Mouse (Mus musculus) liver, postnatal 0 days (tissue): ENCODE measurements around the gene Cd5l. TPM values are rescaled to one million over a fixed set of nuclear protein-coding genes. Genes with fewer than 3 reads are reported as not detected.

Experiments used
- ATAC-seq: fragments of 200-750 bp; cut with Nextera tagmentation; 2 replicates; pipeline ENCODE4 v1.8.0; 2017; ENCODE audit warnings: mild to moderate bottlenecking, moderate library complexity
- DNase-seq: peaks from one replicate; pipeline ENCODE4 v3.0.0-alpha.2; 2016
- H3K27ac ChIP-seq: fragments of 300-500 bp; sonication (generic); 2 replicates; pipeline ENCODE4 v1.5.1; 2014; ENCODE audit warnings: antibody characterized with exemption, moderate library complexity, mild to moderate bottlenecking, low read depth
- H3K27me3 ChIP-seq: fragments of 300-500 bp; sonication (generic); 2 replicates; pipeline ENCODE4 v1.6.1; 2014; ENCODE audit warnings: low read length, control low read depth, mixed read lengths; ENCODE audit not compliant: insufficient read depth
- H3K36me3 ChIP-seq: fragments of 300-500 bp; sonication (generic); replicated peaks from 2 replicates; pipeline ENCODE4 v1.6.1; 2014; ENCODE audit warnings: mild to moderate bottlenecking, control low read depth, low read length, moderate library complexity, mixed read lengths; ENCODE audit not compliant: insufficient read depth
- H3K4me1 ChIP-seq: fragments of 300-500 bp; sonication (generic); 2 replicates; pipeline ENCODE4 v1.6.1; 2014; ENCODE audit warnings: antibody characterized with exemption, mild to moderate bottlenecking, control low read depth; ENCODE audit not compliant: insufficient read depth
- H3K4me2 ChIP-seq: fragments of 300-500 bp; sonication (generic); 2 replicates; pipeline ENCODE4 v1.6.1; 2014; ENCODE audit warnings: low read depth, mild to moderate bottlenecking, low read length, moderate library complexity, mixed read lengths
- H3K4me3 ChIP-seq: fragments of 300-500 bp; sonication (generic); 2 replicates; pipeline ENCODE4 v1.5.1; 2014; ENCODE audit warnings: low read depth, low read length
- H3K9ac ChIP-seq: fragments of 300-500 bp; sonication (generic); replicated peaks from 2 replicates; pipeline ENCODE4 v1.6.1; 2014; ENCODE audit warnings: mild to moderate bottlenecking, moderate library complexity
- H3K9me3 ChIP-seq: fragments of 300-500 bp; sonication (generic); 2 replicates; pipeline ENCODE4 v1.6.1; 2016; ENCODE audit warnings: mild to moderate bottlenecking, control low read depth, low read length, mixed read lengths
- CTCF ChIP-seq: sonication (generic); IDR thresholded peaks from 2 replicates; pipeline ENCODE4 v1.5.1; 2016; ENCODE audit warnings: antibody characterized with exemption, low read depth
- EP300 ChIP-seq: IDR thresholded peaks from 2 replicates; pipeline ENCODE4 v1.6.1; 2016; ENCODE audit warnings: antibody characterized with exemption, low read depth, mild to moderate bottlenecking
- WGBS: fragments of 180-500 bp; shearing (Covaris S2); extraction: QIAGEN DNeasy Blood & Tissue Kit; methylation state at CpG from one replicate; pipeline ENCODE4 v1.1.7; 2014; ENCODE audit not compliant: insufficient replicate concordance; 5-methylcytosine and 5-hydroxymethylcytosine counted together
- polyA plus RNA-seq: library from polyadenylated mRNA; unstranded; fragments of >200 nt; fragmentation: Nextera tagmentation; extraction: Ambion mirVana; gene quantifications from 2 replicates; pipeline ENCODE4 v1.2.1, GENCODE M21; 2015

Cd5l gene
- polyA plus RNA-seq, 1 experiment from 2014 or later: 70.9 TPM

- no peak for ATAC-seq
- 74% methylated on average over 6 of the region's 6 CpGs for WGBS
- H3K27ac ChIP-seq: no peak overlapping the region
These were observed 2.8 kb downstream of the Cd5l start for GRCm38 (mm10) chr3:87360466-87360865.

GRCm38 (mm10) chr3:87365691-87366090, 8.0 kb downstream of the Cd5l start:
- Histone ChIP-seq H3K27me3 (no peaks in the 10 kb centered on the region), H3K4me3 (no peak overlapping the region), H3K4me2 (no peak overlapping the region), H3K9me3 (no peaks in the 10 kb centered on the region), H3K4me1 (no peaks in the 10 kb centered on the region), H3K36me3 (no peaks in the 10 kb centered on the region), H3K9ac (no peak overlapping the region), H3K27ac (no peak overlapping the region)
- no peak for DNase-seq
- TF ChIP-seq EP300: no peak
- no peak for TF ChIP-seq CTCF
- no peak for ATAC-seq
- WGBS: 83% methylated on average over 14 of the region's 14 CpGs

More at GRCm38 (mm10) chr3:87360466-87360865, 2.8 kb downstream of the Cd5l start:
- Histone ChIP-seq H3K4me3 (no peak overlapping the region), H3K27me3 (no peaks in the 10 kb centered on the region), H3K9me3 (no peaks in the 10 kb centered on the region), H3K36me3 (no peaks in the 10 kb centered on the region), H3K4me1 (no peaks in the 10 kb centered on the region), H3K4me2 (no peak overlapping the region), H3K9ac (no peak overlapping the region)
- 0 out of 2 replicates have a peak, but pooled peaks have one; percentile 5 for TF ChIP-seq CTCF
- no peak for TF ChIP-seq EP300
- no peak for DNase-seq

- no peaks in the 10 kb centered on the region for H3K9me3 ChIP-seq
- DNase-seq (peak; percentile 7), ATAC-seq (no peak)
- no peak overlapping the region for H3K4me3 ChIP-seq
- no peaks in the 10 kb centered on the region for H3K27me3 ChIP-seq
- H3K27ac ChIP-seq: no peak overlapping the region
- no peak overlapping the region for H3K9ac ChIP-seq
- no peaks in the 10 kb centered on the region for H3K4me1 ChIP-seq
- no peak for TF ChIP-seq CTCF
- TF ChIP-seq EP300: no peak
- H3K36me3 ChIP-seq: no peaks in the 10 kb centered on the region
- no peak overlapping the region for H3K4me2 ChIP-seq
- WGBS: 69% methylated on average over 10 of the region's 10 CpGs
These were observed 9.8 kb downstream of the Cd5l start for GRCm38 (mm10) chr3:87367511-87367910.

GRCm38 (mm10) chr3:87369181-87369580, 11.5 kb downstream of the Cd5l start:
- H3K4me1 ChIP-seq: no peaks in the 10 kb centered on the region
- H3K9me3 ChIP-seq: no peaks in the 10 kb centered on the region
- no peaks in the 10 kb centered on the region for H3K36me3 ChIP-seq
- 33% methylated on average over 5 of the region's 5 CpGs for WGBS
- no peak for TF ChIP-seq CTCF
- TF ChIP-seq EP300: no peak
- ATAC-seq (no peak), DNase-seq (peak; percentile 8)
- H3K27ac ChIP-seq: no peak overlapping the region
- H3K27me3 ChIP-seq: no peaks in the 10 kb centered on the region
- H3K4me2 ChIP-seq: no peak overlapping the region
- H3K4me3 ChIP-seq: no peak overlapping the region
- H3K9ac ChIP-seq: no peak overlapping the region

- H3K4me3 ChIP-seq: no peak within 1 kb of the TSS
These were observed 18.8 kb downstream of the Cd5l start, which contains the start of gene Fcrl1 for GRCm38 (mm10) chr3:87376195-87377165. Gene Fcrl1, plus strand, starts transcription at chr3:87376387.

GRCm38 (mm10) chr3:87377228-87377627, 19.5 kb downstream of the Cd5l start:
- no peak overlapping the region for H3K4me3 ChIP-seq
- WGBS: 47% methylated on average over 3 of the region's 3 CpGs
- no peaks in the 10 kb centered on the region for H3K9me3 ChIP-seq
- peak overlapping the region; percentile 0 for H3K4me2 ChIP-seq
- peaks cover 2% of the 10 kb centered on the region; the same call in 1 of the 2 replicates for H3K4me1 ChIP-seq
- no peak for TF ChIP-seq CTCF
- TF ChIP-seq EP300: no peak
- DNase-seq (no peak), ATAC-seq (no peak)
- no peak overlapping the region for H3K9ac ChIP-seq
- H3K36me3 ChIP-seq: no peaks in the 10 kb centered on the region
- no peaks in the 10 kb centered on the region for H3K27me3 ChIP-seq
- H3K27ac ChIP-seq: no peak overlapping the region

More at GRCm38 (mm10) chr3:87376195-87377165, 18.8 kb downstream of the Cd5l start, which contains the start of gene Fcrl1:
- no peaks in the 10 kb centered on the region for H3K36me3 ChIP-seq
- H3K9me3 ChIP-seq: no peaks in the 10 kb centered on the region
- ATAC-seq: peak; percentile 31; the same call in 1 of the 2 replicates
- peak within 1 kb of the TSS; percentile 12 for H3K4me2 ChIP-seq
- DNase-seq: no peak
- TF ChIP-seq EP300 (no peak), CTCF (no peak)
- no peaks in the 10 kb centered on the region for H3K27me3 ChIP-seq
- WGBS: 44% methylated on average over 18 of the region's 18 CpGs
- 0 out of 2 replicates have a peak within 1 kb of the TSS, but pooled peaks have one; percentile 12 for H3K27ac ChIP-seq
- H3K9ac ChIP-seq: no peak within 1 kb of the TSS
- peaks cover 2% of the 10 kb centered on the region; the same call in 1 of the 2 replicates for H3K4me1 ChIP-seq
